Mouse (Mus musculus): Measurements from ENCODE around the gene Mindy4.

- TF ChIP-seq GATA1 (IDR thresholded peaks at IDR 0.05; ENCODE audit: borderline replicate concordance, low read length) (no peak), CTCF (IDR thresholded peaks at IDR 0.05; ENCODE audit: low read depth, low read length) (no peak)
Measured at GRCm38 (mm10) chr6:55191537-55191936, 11.6 kb upstream of the Mindy4 start.

Measured in G1E (cell line).